Mouse (Mus musculus): ENCODE measurements at regions not wholly inside any gene's neighbourhood (a gene's known extent, or its start where the extent isn't known, plus 50 kb on each side); places are given as distances from the start of the nearest gene placed in this dataset.
"Not testable (repeated sequence)": the region's sequence is repeated elsewhere in the genome, so short reads cannot be mapped to it uniquely, and the experiment has no call there.

DNA sequence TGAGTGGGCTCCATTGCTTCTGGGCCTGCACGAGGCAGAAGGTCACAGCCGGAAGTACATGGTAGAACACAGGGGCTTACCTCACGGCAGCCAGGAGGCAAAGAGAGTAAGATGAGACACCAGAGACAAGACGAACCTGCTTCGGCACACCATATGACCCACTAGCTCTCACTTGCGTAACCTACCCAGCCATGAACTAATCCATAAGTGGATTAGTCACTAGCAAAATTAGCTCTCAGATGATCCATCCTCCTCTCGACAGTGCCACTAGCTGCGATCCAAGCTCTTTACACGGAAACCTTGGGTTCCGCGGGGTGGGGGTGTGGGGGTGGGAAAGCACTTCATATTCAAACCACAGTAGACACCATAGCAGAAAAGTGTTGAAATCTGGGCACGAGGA is 79.0 kb downstream of the Cd2 start:
- Histone ChIP-seq H3K27ac (ENCODE audit: insufficient read depth, low read depth, low read length) (no peak overlapping the region), H3K36me3 (ENCODE audit: control insufficient read depth, insufficient read depth, low read length) (no peaks in the 10 kb centered on the region), H3K4me1 (ENCODE audit: control insufficient read depth, insufficient read depth, insufficient read length, low read length) (peaks cover 20% of the 10 kb centered on the region), H3K27me3 (ENCODE audit: control insufficient read depth, insufficient read depth, low read length) (no peaks in the 10 kb centered on the region), H3K4me3 (ENCODE audit: low read depth, low read length) (no peak overlapping the region)
- 92% methylated on average over 12 of the region's 12 CpGs for WGBS
- TF ChIP-seq POLR2A (IDR thresholded peaks at IDR 0.05; ENCODE audit: low read depth, low read length) (no peak), CTCF (IDR thresholded peaks at IDR 0.05; ENCODE audit: extremely low read depth, insufficient read length, insufficient replicate concordance, low read depth, low read length) (no peak)

DNA sequence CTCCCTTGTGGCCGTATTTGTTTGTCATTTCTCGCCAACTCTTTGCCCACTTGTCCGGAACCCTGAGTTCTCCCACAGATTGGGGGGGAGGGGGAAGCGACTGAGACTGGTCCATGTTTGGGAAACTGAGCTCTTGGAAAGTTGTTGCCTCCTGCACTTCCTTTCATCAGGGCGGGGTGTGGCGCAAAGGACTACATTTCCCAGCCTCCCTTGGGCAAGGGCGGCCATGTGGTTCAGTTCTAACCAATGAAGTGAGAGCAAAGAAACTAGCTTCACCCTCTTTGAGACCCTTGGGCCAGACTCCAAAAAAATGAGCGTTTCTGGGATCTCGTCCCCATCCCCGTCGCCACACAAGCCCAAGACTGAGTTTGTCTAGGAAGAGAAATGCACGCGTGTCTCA is 81.6 kb downstream of the Cd2 start:
- 98% methylated on average over 13 of the region's 13 CpGs for WGBS
- H3K4me3 ChIP-seq (ENCODE audit: low read depth, low read length) = not testable (repeated sequence)

DNA sequence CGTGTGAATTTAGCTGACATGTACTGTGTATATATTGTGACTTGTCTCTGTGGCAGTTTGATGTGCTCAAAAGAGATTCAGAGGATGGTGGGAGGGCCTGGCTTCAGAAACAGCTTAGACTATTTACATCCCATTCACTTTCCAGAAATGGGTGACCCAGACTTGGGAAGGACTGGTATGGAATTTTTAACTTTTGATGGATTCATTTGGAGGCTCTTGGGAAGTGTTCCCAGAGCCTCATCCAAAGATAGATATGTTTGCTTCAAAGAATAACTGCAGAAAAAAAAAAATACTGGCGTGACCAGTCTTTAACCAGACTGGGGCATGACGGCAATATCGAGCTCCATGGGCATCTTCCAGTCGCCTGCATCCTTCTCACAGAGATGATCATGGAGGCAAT is 84.6 kb upstream of the Ptgfrn start:
- Histone ChIP-seq H3K36me3 (ENCODE audit: control insufficient read depth, insufficient read depth, low read length) (no peaks in the 10 kb centered on the region), H3K4me3 (ENCODE audit: low read depth, low read length) (no peak overlapping the region), H3K27ac (ENCODE audit: insufficient read depth, low read depth, low read length) (no peak overlapping the region), H3K27me3 (ENCODE audit: control insufficient read depth, insufficient read depth, low read length) (no peaks in the 10 kb centered on the region), H3K4me1 (ENCODE audit: control insufficient read depth, insufficient read depth, insufficient read length, low read length) (no peaks in the 10 kb centered on the region)
- 80% methylated on average over 5 of the region's 5 CpGs for WGBS
- no peak for TF ChIP-seq POLR2A (IDR thresholded peaks at IDR 0.05; ENCODE audit: low read depth, low read length)
- TF ChIP-seq CTCF (IDR thresholded peaks at IDR 0.05; ENCODE audit: extremely low read depth, insufficient read length, insufficient replicate concordance, low read depth, low read length) = no peak

More for the DNA sequence above, 81.6 kb downstream of the Cd2 start:
- H3K27ac ChIP-seq (ENCODE audit: insufficient read depth, low read depth, low read length); H3K27me3 ChIP-seq (ENCODE audit: control insufficient read depth, insufficient read depth, low read length); H3K36me3 ChIP-seq (ENCODE audit: control insufficient read depth, insufficient read depth, low read length); H3K4me1 ChIP-seq (ENCODE audit: control insufficient read depth, insufficient read depth, insufficient read length, low read length): not testable (repeated sequence)

DNA sequence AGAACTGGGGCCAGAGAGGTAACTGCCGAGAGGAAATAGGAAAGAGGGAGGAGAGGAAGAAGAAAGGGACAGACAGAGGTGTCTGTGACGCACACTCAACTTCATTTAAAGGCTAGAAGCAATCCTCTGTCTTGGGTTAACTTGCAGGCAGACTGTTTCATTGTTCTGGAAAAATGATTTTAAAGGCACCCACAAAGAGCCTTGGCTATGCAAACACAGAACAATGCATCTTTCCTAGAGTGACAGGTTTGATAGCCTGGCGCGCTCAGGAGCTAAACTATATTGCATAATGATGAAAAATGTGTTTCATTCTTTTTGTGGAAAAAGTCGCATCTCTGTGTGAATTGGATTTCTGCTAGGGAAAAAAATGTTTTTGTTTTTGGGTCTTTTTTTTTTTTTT is 84.2 kb upstream of the Ptgfrn start:
- Histone ChIP-seq H3K36me3 (ENCODE audit: control insufficient read depth, insufficient read depth, low read length) (no peaks in the 10 kb centered on the region), H3K4me1 (ENCODE audit: control insufficient read depth, insufficient read depth, insufficient read length, low read length) (no peaks in the 10 kb centered on the region), H3K27me3 (ENCODE audit: control insufficient read depth, insufficient read depth, low read length) (no peaks in the 10 kb centered on the region), H3K27ac (ENCODE audit: insufficient read depth, low read depth, low read length) (no peak overlapping the region), H3K4me3 (ENCODE audit: low read depth, low read length) (no peak overlapping the region)
- 68% methylated on average over 5 of the region's 5 CpGs for WGBS
- TF ChIP-seq CTCF (IDR thresholded peaks at IDR 0.05; ENCODE audit: extremely low read depth, insufficient read length, insufficient replicate concordance, low read depth, low read length) = no peak
- TF ChIP-seq POLR2A (IDR thresholded peaks at IDR 0.05; ENCODE audit: low read depth, low read length) = no peak

DNA sequence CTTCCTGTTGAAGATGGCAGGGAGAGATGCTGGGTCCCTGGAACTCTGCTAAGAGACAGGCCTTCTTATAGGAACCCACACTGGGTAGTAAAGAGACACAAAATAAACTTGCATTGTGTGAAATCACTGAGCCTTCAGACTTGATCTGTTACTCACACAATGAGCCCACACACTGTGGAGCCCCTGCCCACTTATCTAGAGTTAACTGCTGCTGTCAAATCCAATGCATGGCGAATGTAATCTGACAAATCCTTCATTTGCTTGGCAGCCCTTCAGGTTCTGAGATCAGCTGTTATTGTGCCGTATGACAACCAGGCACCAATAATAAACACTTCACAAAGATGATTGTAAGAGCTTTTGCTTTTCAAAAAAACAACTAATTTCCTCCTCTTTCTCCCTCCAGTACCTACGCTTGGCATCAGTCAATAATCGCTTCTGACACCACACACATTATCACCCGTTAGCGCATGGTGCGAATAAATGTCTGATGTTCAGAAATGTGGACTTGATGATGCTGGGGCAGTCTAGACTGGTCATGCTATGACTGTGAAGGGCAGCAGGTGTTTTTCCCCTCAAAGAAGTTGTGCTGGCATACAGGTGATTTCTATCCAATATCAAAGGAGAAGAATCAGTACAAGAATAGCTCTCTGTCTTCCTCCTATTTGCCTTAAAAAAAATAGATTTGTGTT is 81.4 kb upstream of the Ptgfrn start:
- H3K27me3 ChIP-seq (ENCODE audit: control insufficient read depth, insufficient read depth, low read length) = no peaks in the 10 kb centered on the region
- TF ChIP-seq CTCF (IDR thresholded peaks at IDR 0.05; ENCODE audit: extremely low read depth, insufficient read length, insufficient replicate concordance, low read depth, low read length) = no peak
- no peak for TF ChIP-seq POLR2A (IDR thresholded peaks at IDR 0.05; ENCODE audit: low read depth, low read length)
- WGBS = 81% methylated on average over 7 of the region's 7 CpGs

DNA sequence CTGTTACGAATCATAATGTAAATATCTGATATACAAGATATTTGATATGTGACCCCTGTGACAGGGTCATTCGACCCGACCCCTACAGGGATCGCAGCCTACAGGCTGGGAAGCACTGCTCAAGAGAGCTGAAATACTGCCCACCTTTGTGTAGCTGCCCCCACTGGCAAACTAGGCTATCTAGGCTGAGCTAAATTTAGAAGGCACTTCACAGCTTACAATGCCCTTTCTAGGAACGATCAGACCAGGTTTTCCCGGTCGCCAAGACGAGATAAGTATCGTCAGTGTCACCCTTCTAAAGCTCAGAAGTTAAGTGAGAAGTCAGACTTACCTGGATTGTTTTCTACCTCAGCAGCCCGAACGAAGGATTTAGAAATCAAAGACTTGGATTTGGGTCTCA is 71.9 kb upstream of the Ptgfrn start:
- WGBS = 80% methylated on average over 11 of the region's 11 CpGs

More for the DNA sequence above, 81.4 kb upstream of the Ptgfrn start:
- no peaks in the 10 kb centered on the region for H3K4me1 ChIP-seq (ENCODE audit: control insufficient read depth, insufficient read depth, insufficient read length, low read length)
- no peaks in the 10 kb centered on the region for H3K36me3 ChIP-seq (ENCODE audit: control insufficient read depth, insufficient read depth, low read length)
- H3K27ac ChIP-seq (ENCODE audit: insufficient read depth, low read depth, low read length) = no peak overlapping the region
- no peak overlapping the region for H3K4me3 ChIP-seq (ENCODE audit: low read depth, low read length)

DNA sequence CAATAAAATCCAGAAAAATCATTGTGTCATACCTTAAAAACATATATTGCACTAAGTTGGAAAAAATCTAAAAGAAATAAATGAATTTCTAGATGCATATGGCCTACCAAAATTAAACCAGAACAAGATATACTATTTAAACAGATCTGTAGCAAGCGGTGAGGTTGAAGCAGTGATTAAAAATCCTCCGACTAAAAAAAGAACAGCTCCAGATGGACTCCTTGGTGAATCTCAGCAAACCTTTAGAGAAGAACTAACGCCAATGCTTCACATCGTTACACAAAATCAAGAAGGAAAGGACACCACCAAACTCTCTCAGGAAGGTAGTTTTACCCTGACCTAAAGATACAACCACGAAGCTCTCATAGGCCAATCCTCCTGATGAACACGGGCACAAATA is 63.9 kb upstream of the Ptgfrn start:
- no peaks in the 10 kb centered on the region for H3K36me3 ChIP-seq (ENCODE audit: control insufficient read depth, insufficient read depth, low read length)
- WGBS = 92% methylated on average over 6 of the region's 6 CpGs
- H3K27ac ChIP-seq (ENCODE audit: insufficient read depth, low read depth, low read length) = no peak overlapping the region
- TF ChIP-seq CTCF (IDR thresholded peaks at IDR 0.05; ENCODE audit: extremely low read depth, insufficient read length, insufficient replicate concordance, low read depth, low read length) (no peak), POLR2A (IDR thresholded peaks at IDR 0.05; ENCODE audit: low read depth, low read length) (no peak)
- no peak overlapping the region for H3K4me3 ChIP-seq (ENCODE audit: low read depth, low read length)
- no peaks in the 10 kb centered on the region for H3K4me1 ChIP-seq (ENCODE audit: control insufficient read depth, insufficient read depth, insufficient read length, low read length)
- H3K27me3 ChIP-seq (ENCODE audit: control insufficient read depth, insufficient read depth, low read length) = no peaks in the 10 kb centered on the region

More for the DNA sequence above, 71.9 kb upstream of the Ptgfrn start:
- Histone ChIP-seq H3K4me3 (ENCODE audit: low read depth, low read length) (no peak overlapping the region), H3K4me1 (ENCODE audit: control insufficient read depth, insufficient read depth, insufficient read length, low read length) (no peaks in the 10 kb centered on the region), H3K27ac (ENCODE audit: insufficient read depth, low read depth, low read length) (no peak overlapping the region), H3K27me3 (ENCODE audit: control insufficient read depth, insufficient read depth, low read length) (no peaks in the 10 kb centered on the region), H3K36me3 (ENCODE audit: control insufficient read depth, insufficient read depth, low read length) (no peaks in the 10 kb centered on the region)
- TF ChIP-seq POLR2A (IDR thresholded peaks at IDR 0.05; ENCODE audit: low read depth, low read length) = no peak
- no peak for TF ChIP-seq CTCF (IDR thresholded peaks at IDR 0.05; ENCODE audit: extremely low read depth, insufficient read length, insufficient replicate concordance, low read depth, low read length)
